Mouse (Mus musculus) embryonic fibroblast, embryonic 13.5 days (primary cell): ENCODE measurements around the gene Nmnat3. TPM values are rescaled to one million over a fixed set of nuclear protein-coding genes. Genes with fewer than 3 reads are reported as not detected.

Experiments
- H3K27ac ChIP-seq: 2 replicates; pipeline ENCODE4 v1.5.1; 2012; ENCODE audit warnings: low read length, control low read depth, inconsistent platforms; ENCODE audit not compliant: insufficient read depth
- H3K4me1 ChIP-seq: 2 replicates; pipeline ENCODE4 v1.6.1; 2011; ENCODE audit warnings: low read length; ENCODE audit not compliant: control insufficient read depth, insufficient read depth
- H3K4me3 ChIP-seq: 2 replicates; pipeline ENCODE4 v1.5.1; 2011; ENCODE audit warnings: mild to moderate bottlenecking, control low read depth, low read length; ENCODE audit not compliant: insufficient read depth
- CTCF ChIP-seq: IDR thresholded peaks from 2 replicates; pipeline ENCODE4 v1.5.1; 2011; ENCODE audit warnings: mild to moderate bottlenecking, control low read depth, low read length, moderate library complexity, borderline replicate concordance; ENCODE audit not compliant: insufficient read depth
- POLR2A ChIP-seq: IDR thresholded peaks from 2 replicates; pipeline ENCODE4 v1.6.1; 2011; ENCODE audit warnings: low read depth, mild to moderate bottlenecking, control low read depth, low read length, moderate library complexity
- polyA plus RNA-seq: library from polyadenylated mRNA; stranded (reverse); fragments of >200 nt; gene quantifications from 2 replicates; pipeline ENCODE4 v1.2.4, GENCODE M21; 2011; ENCODE audit warnings: low read depth; ENCODE audit not compliant: missing spikeins, insufficient read length

Nmnat3 gene
- polyA plus RNA-seq, 1 experiment: 5.1 TPM

DNA sequence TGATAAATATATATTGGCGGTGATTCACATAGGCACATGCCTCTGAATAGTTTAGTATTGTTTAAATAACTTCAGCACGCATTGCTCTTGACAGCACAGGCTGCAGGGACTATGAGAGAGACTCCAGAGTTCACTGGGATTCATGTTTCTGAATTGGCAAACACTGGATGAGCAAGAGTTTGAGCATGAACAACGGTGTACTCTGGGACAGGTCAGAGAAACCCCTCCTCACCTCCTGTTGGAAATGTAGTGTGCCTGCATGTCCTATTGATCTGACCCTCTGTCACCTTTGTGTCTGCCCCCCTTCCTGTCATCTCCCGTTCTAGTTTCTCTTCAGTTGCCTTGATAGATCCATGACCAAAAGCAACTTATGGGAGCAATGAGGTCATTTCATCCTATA lies 128.2 kb downstream of the Nmnat3 start:
- TF ChIP-seq POLR2A: no peak
- no peak for TF ChIP-seq CTCF
- Histone ChIP-seq H3K27ac (no peak overlapping the region), H3K4me1 (no peaks in the 10 kb centered on the region), H3K4me3 (no peak overlapping the region)

DNA sequence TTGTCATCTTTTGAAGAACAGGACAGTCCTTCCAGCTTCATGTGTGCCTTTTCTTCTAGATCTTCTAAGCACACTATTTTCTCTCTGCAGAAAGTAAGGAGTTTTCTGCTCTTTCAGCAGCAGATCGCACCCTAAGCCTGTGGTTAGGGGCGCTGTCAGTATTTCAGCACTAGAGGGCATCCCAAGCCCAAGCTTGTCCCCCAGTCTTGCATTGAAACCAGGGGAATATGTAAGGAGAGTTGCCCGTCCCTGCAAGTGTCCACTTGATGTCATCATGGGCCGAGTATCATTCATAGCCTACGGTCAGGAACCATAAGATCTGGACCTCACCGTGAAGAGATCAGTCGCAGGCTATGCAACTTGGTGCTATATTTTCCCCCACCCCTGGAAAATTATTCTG lies 130.7 kb downstream of the Nmnat3 start:
- Histone ChIP-seq H3K4me3 (no peak overlapping the region), H3K4me1 (no peaks in the 10 kb centered on the region), H3K27ac (no peak overlapping the region)
- TF ChIP-seq POLR2A (no peak), CTCF (peak; percentile 50; the same call in 1 of the 2 replicates)

DNA sequence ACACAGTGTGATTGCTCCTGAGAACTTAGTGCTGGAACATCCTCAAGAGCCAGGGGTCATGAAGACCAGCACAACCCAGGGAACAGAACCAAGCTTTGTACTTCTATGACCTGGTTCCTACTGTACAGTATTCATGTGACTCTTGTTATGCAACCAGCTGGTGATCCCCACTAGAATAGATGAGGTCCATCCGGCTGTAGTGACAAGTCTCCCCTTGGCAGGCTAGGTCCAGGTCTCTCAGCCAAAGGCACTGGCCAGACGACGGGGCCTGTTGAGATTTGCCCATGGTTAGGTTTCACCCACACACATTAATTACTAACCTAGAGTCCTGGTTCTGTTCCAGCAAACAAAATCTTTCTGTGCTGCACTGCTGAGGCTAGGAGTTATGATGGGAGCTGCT lies 131.1 kb downstream of the Nmnat3 start:
- TF ChIP-seq CTCF (no peak), POLR2A (no peak)
- Histone ChIP-seq H3K4me1 (no peaks in the 10 kb centered on the region), H3K4me3 (no peak overlapping the region), H3K27ac (no peak overlapping the region)

DNA sequence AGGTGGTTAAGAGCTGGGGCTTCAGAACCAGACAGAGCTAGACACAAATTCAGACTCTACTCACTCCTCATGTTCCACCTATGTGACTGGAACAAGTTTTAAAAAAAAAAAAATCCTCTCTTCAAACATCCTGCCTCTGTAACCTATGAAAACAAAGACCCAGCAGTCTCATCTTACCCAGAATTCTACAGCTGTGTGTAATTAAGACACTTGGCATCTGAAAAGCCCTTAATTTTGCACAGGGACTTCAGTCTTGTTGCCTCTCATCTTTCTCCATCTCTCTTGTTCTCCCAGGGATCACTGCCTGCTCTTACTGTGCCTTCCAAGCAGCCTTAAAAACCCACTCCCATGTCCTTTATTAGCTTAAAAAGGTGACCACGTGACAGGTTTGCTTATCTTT lies 133.4 kb downstream of the Nmnat3 start:
- no peak overlapping the region for H3K27ac ChIP-seq

DNA sequence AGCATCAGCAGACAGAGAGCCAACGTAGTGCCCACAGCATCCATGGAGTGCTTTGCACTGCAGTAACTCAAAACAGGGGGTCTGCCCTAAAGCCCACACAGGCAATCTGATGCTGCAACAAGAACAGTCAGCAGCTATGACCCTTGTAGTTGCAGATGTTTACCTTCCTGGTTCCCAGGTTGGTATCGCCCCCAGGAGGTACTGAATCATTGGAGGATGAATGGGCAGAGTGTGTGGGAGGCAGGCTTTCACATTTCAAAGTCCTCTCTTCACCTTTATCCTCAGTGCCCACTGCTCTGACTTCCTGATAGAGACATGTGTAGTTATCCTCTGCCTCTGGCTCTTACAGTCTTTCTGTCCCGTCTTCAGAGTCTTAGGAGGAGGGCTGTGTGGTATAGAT lies 134.7 kb downstream of the Nmnat3 start:
- Histone ChIP-seq H3K4me3 (no peak overlapping the region), H3K4me1 (no peaks in the 10 kb centered on the region), H3K27ac (no peak overlapping the region)
- no peak for TF ChIP-seq POLR2A

More for the DNA sequence above, 133.4 kb downstream of the Nmnat3 start:
- Histone ChIP-seq H3K4me3 (no peak overlapping the region), H3K4me1 (no peaks in the 10 kb centered on the region)
- TF ChIP-seq POLR2A (no peak), CTCF (no peak)

DNA sequence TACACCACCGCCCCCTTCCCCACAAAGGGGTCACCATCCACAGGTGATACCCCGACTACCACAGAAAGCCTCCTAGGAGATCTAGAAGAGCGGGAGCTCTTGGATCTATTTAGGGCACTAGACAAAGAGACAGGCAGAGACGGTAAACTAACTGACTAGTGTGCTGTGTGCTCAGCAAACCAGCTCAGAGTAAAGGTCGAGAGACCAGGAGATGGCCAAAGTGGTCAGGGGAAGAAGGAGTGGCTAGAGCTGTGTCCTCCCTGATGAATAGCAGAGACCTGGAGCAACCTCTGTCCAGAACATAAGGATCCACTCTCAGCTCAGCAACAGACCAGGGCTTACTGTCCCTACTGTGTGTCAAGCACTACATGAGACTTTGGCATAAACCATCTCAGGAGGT lies 135.4 kb downstream of the Nmnat3 start, which contains the start of gene Rbp1:
Gene Rbp1, plus strand, starts transcription at position 306 of the 400 bp plus-strand sequence.
- H3K4me1 ChIP-seq: no peaks in the 10 kb centered on the region
- H3K27ac ChIP-seq: no peak within 1 kb of the TSS
- H3K4me3 ChIP-seq: no peak within 1 kb of the TSS
- no peak for TF ChIP-seq CTCF
- TF ChIP-seq POLR2A: no peak

DNA sequence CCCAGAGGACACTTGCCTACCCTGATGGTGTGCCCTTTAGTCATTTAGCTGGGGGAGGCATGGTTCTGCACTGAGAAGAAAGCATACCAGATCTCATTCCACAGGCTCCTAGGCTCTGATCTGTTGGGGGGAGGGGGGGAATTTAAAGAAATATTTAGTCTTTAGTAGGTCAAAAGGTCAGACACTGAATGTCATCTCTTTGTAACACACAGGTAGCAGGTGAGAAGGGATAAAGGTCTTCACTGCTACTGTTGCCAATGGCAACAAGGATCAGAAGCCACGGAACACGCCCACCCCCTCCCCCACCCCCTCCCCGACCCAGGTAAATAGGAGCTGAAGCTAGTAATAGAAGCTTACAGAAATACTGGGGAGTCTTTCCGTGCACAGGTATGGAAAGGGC lies 136.5 kb downstream of the Nmnat3 start:
- Histone ChIP-seq H3K4me1 (no peaks in the 10 kb centered on the region), H3K4me3 (no peak overlapping the region), H3K27ac (no peak overlapping the region)
- TF ChIP-seq CTCF (no peak), POLR2A (no peak)

DNA sequence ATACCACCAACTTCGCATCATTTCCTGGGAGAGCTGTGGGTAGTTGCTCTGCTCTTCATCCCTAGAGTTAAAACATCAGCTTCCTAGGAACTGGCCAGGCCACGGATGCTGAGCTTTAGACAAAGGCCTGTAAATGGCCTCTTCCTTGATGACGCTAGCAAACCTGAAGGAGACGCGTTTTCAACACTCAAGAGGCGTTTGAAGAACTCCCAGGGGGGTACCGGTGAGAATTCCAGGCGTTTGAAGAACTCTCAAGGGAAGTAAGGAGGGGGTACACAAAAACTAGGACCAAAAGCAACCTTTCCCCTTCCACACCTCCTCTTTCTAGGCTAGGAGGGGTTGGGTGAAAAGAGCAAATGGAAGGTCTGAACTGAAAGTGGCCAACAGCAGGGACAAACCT lies 137.1 kb downstream of the Nmnat3 start:
- TF ChIP-seq CTCF (no peak), POLR2A (peak; percentile 33; the same call in 1 of the 2 replicates)
- H3K4me3 ChIP-seq: peak overlapping the region; percentile 46
- H3K27ac ChIP-seq: no peak overlapping the region
- H3K4me1 ChIP-seq: no peaks in the 10 kb centered on the region

DNA sequence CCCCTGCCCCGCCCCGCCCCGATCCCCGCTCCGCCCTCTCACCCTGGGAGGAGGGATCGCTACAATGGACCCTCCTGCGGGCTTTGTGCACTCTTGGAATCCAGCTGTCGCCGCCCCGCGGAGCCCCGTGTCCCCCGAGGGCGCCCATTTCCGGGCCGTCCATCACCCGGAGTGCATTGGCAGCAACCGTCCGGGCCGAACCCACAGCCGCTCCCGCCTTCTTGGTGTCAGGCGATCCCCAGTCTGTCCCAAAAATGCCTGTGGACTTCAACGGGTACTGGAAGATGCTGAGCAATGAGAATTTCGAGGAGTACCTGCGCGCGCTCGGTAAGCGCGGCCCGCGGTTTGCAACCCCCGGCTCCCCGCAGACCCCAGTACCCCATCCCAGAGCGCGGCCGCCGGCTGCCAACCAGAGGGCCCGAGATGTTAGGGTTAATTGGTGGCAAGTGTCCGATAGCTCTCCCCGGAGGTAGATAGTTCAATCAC lies 137.5 kb downstream of the Nmnat3 start:
- Histone ChIP-seq H3K4me1 (no peaks in the 10 kb centered on the region), H3K27ac (no peak overlapping the region), H3K4me3 (peak overlapping the region; percentile 43)
- TF ChIP-seq POLR2A (no peak), CTCF (no peak)

DNA sequence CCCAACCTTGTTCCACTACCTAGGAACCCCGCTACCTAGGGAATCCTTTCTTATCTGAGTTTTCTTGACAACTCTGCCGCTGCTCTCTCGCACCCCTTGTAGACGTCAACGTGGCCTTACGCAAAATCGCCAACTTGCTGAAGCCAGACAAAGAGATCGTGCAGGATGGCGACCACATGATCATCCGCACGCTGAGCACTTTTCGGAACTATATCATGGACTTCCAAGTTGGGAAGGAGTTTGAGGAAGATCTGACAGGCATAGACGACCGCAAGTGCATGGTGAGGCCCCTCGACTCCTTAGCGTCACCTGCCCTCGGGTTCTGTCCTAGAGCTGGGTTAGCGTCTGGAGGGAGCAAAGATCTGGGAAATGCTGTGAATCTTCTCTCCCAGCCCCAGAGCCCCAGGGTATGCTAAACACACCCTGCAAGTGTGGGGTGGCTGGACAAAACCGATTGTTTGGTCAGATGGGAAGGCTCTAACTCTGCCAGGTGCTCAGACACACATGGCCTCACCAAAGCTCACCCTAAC lies 138.2 kb downstream of the Nmnat3 start:
- peak overlapping the region; percentile 43; the same call in 1 of the 2 replicates for H3K4me3 ChIP-seq
- no peak overlapping the region for H3K27ac ChIP-seq
- no peaks in the 10 kb centered on the region for H3K4me1 ChIP-seq
- no peak for TF ChIP-seq CTCF
- TF ChIP-seq POLR2A: no peak
